Mouse (Mus musculus): ENCODE results near the gene Rap1b.

GRCm38 (mm10) chr10:117790011-117790410 lies 55.8 kb downstream of the Rap1b start:
- TF ChIP-seq CTCF (IDR thresholded peaks at IDR 0.05; ENCODE audit: extremely low read depth, insufficient read length, insufficient replicate concordance, low read depth, low read length) (no peak), POLR2A (IDR thresholded peaks at IDR 0.05; ENCODE audit: low read depth, low read length) (no peak)
